Mouse (Mus musculus) liver, adult 2 months (tissue): Measurements from ENCODE around the gene Rd3l. TPM values are rescaled to one million over a fixed set of nuclear protein-coding genes. Genes with fewer than 3 reads are reported as not detected.

Source experiments
- DNase-seq: peaks from one replicate; pipeline ENCODE4 v3.0.0-alpha.2; 2011; ENCODE audit warnings: low read depth, low spot score; ENCODE audit errors: extremely low read depth
- H3K27ac ChIP-seq: fragments of 200-500 bp; replicated peaks from 2 replicates; pipeline ENCODE4 v1.5.1; 2012; ENCODE audit warnings: low read depth, mild to moderate bottlenecking, control low read depth, inconsistent platforms, low read length; ENCODE audit not compliant: insufficient read depth
- H3K27me3 ChIP-seq: fragments of 200-500 bp; 2 replicates; pipeline ENCODE4 v1.6.1; 2012; ENCODE audit warnings: mild to moderate bottlenecking, moderate library complexity, low read length, inconsistent platforms; ENCODE audit not compliant: control insufficient read depth, insufficient read depth
- H3K36me3 ChIP-seq: fragments of 200-500 bp; 2 replicates; pipeline ENCODE4 v1.6.1; 2012; ENCODE audit warnings: low read length, inconsistent platforms; ENCODE audit not compliant: control insufficient read depth, insufficient read depth
- H3K4me1 ChIP-seq: fragments of 200-500 bp; 2 replicates; pipeline ENCODE4 v1.6.1; 2011; ENCODE audit warnings: low read length; ENCODE audit not compliant: control insufficient read depth, insufficient read depth
- H3K4me3 ChIP-seq: fragments of 200-500 bp; 2 replicates; pipeline ENCODE4 v1.5.1; 2011; ENCODE audit warnings: low read depth, mild to moderate bottlenecking, control low read depth, low read length, moderate library complexity; ENCODE audit not compliant: insufficient read depth
- H3K79me2 ChIP-seq: fragments of 200-500 bp; 2 replicates; pipeline ENCODE4 v1.6.1; 2012; ENCODE audit warnings: inconsistent platforms, mild to moderate bottlenecking, low read length, moderate library complexity; ENCODE audit not compliant: control insufficient read depth, insufficient read depth
- H3K9ac ChIP-seq: fragments of 200-500 bp; 2 replicates; pipeline ENCODE4 v1.6.1; 2012; ENCODE audit warnings: low read depth, mild to moderate bottlenecking, control low read depth, inconsistent platforms, low read length
- CTCF ChIP-seq: fragments of 200-500 bp; IDR thresholded peaks from 2 replicates; pipeline ENCODE4 v1.5.1; 2011; ENCODE audit warnings: low read depth, low read length, control low read depth
- POLR2A ChIP-seq: fragments of 200-500 bp; IDR thresholded peaks from 2 replicates; pipeline ENCODE4 v1.6.1; 2011; ENCODE audit warnings: low read length, control low read depth; ENCODE audit not compliant: insufficient read depth; ENCODE audit errors: extremely low read depth
- WGBS: fragments of 180-500 bp; shearing (Covaris S2); methylation state at CpG from one replicate; pipeline ENCODE4 v1.1.7; 2018; 5-methylcytosine and 5-hydroxymethylcytosine counted together
- polyA plus RNA-seq: library from polyadenylated mRNA; depleted of rRNA; stranded (reverse); fragments of >200 nt; gene quantifications from 2 replicates; pipeline ENCODE4 v1.2.3, GENCODE M21; 2012; rRNA removed
- total RNA-seq: library from RNA; depleted of rRNA; stranded (reverse); fragments of >200 nt; gene quantifications from 2 replicates; pipeline ENCODE4 v1.2.3, GENCODE M21; 2014; rRNA removed

The Rd3l gene
- total and polyA plus RNA-seq, 2 experiments = not detected

- Histone ChIP-seq H3K36me3 (no peaks in the 10 kb centered on the region), H3K4me3 (peak overlapping the region; percentile 52), H3K79me2 (no peaks in the 10 kb centered on the region), H3K27ac (peak overlapping the region; percentile 77), H3K9ac (peak overlapping the region; percentile 69), H3K27me3 (no peaks in the 10 kb centered on the region), H3K4me1 (peaks cover 9% of the 10 kb centered on the region)
- TF ChIP-seq CTCF (no peak), POLR2A (no peak)
- DNase-seq = no peak
- 43% methylated on average over 2 of the region's 2 CpGs for WGBS
Measured at GRCm38 (mm10) chr12:111933971-111934370, 47.1 kb downstream of the Rd3l start.

GRCm38 (mm10) chr12:111933032-111933704 lies 47.9 kb downstream of the Rd3l start:
- no peaks in the 10 kb centered on the region for H3K27me3 ChIP-seq
- no peaks in the 10 kb centered on the region for H3K79me2 ChIP-seq
- 56% methylated on average over 11 of the region's 11 CpGs for WGBS
- peak overlapping the region; percentile 69 for H3K9ac ChIP-seq
- no peaks in the 10 kb centered on the region for H3K36me3 ChIP-seq
- H3K27ac ChIP-seq = peak overlapping the region; percentile 77
- H3K4me1 ChIP-seq = peaks cover 9% of the 10 kb centered on the region
- peak; percentile 92 for DNase-seq
- TF ChIP-seq POLR2A = peak; percentile 65; the same call in 1 of the 2 replicates
- peak; percentile 32; the same call in 1 of the 2 replicates for TF ChIP-seq CTCF
- H3K4me3 ChIP-seq = peak overlapping the region; percentile 52

- H3K4me1 ChIP-seq = peaks cover 9% of the 10 kb centered on the region
- H3K36me3 ChIP-seq = no peaks in the 10 kb centered on the region
- 95% methylated on average over 3 of the region's 3 CpGs for WGBS
- H3K27me3 ChIP-seq = no peaks in the 10 kb centered on the region
- no peak overlapping the region for H3K9ac ChIP-seq
- no peak overlapping the region for H3K27ac ChIP-seq
- no peak for TF ChIP-seq POLR2A
- H3K79me2 ChIP-seq = no peaks in the 10 kb centered on the region
- DNase-seq = no peak
- H3K4me3 ChIP-seq = no peak overlapping the region
Measured at GRCm38 (mm10) chr12:111932513-111932912, 48.6 kb downstream of the Rd3l start.

GRCm38 (mm10) chr12:111931411-111932025 lies 49.6 kb downstream of the Rd3l start:
- no peaks in the 10 kb centered on the region for H3K27me3 ChIP-seq
- H3K4me3 ChIP-seq = no peak overlapping the region
- no peak overlapping the region; the same call in 1 of the 2 replicates for H3K27ac ChIP-seq
- TF ChIP-seq POLR2A (no peak), CTCF (no peak)
- no peaks in the 10 kb centered on the region for H3K79me2 ChIP-seq
- DNase-seq = no peak
- peaks cover 7% of the 10 kb centered on the region for H3K4me1 ChIP-seq
- H3K9ac ChIP-seq = no peak overlapping the region
- H3K36me3 ChIP-seq = no peaks in the 10 kb centered on the region
- WGBS = 85% methylated on average over 9 of the region's 9 CpGs

Other genes starting within 250 kb of the Rd3l start
- 15.3 and 18.8 TPM in 2 replicates for gene Klc1, start 222.5 kb downstream of the Rd3l start, total RNA-seq
- 11.7 and 17.4 TPM in 2 replicates for gene Klc1, start 222.5 kb downstream of the Rd3l start, polyA plus RNA-seq
- 1.1 and 2.6 TPM in 2 replicates for gene Xrcc3, start 167.4 kb downstream of the Rd3l start, total RNA-seq
- gene Xrcc3, start 167.4 kb downstream of the Rd3l start, polyA plus RNA-seq = 4.4 and 4.6 TPM in 2 replicates
- gene Zfyve21, start 167.1 kb downstream of the Rd3l start, total RNA-seq = 63.3 and 75.6 TPM in 2 replicates
- 65.5 and 72.8 TPM in 2 replicates for gene Zfyve21, start 167.1 kb downstream of the Rd3l start, polyA plus RNA-seq
- 2.9 and 4.2 TPM in 2 replicates for gene Ppp1r13b, start 73.2 kb downstream of the Rd3l start, total RNA-seq
- gene Ppp1r13b, start 73.2 kb downstream of the Rd3l start, polyA plus RNA-seq = 4.5 and 5.4 TPM in 2 replicates
- 336 and 444 TPM in 2 replicates for gene Atp5mpl, start 14.3 kb downstream of the Rd3l start, total RNA-seq
- 23.8 and 26.3 TPM in 2 replicates for gene Atp5mpl, start 14.3 kb downstream of the Rd3l start, polyA plus RNA-seq
- not detected in 2 replicates for gene Tdrd9, start 9.8 kb downstream of the Rd3l start, total RNA-seq
- gene Tdrd9, start 9.8 kb downstream of the Rd3l start, polyA plus RNA-seq = not detected in 2 replicates
- 162 and 179 TPM in 2 replicates for gene Aspg, start 125.4 kb upstream of the Rd3l start, total RNA-seq
- 398 and 612 TPM in 2 replicates for gene Aspg, start 125.4 kb upstream of the Rd3l start, polyA plus RNA-seq
- gene Kif26a, start 164.9 kb upstream of the Rd3l start, total RNA-seq = 0.27 and 0.28 TPM in 2 replicates
- gene Kif26a, start 164.9 kb upstream of the Rd3l start, polyA plus RNA-seq = 0.77 and 0.84 TPM in 2 replicates